8 mouse cellular contexts compared by ENCODE assay signal in genomic region chr5:120517552-120517951, GRCm38 (mm10). TPM values are rescaled to one million over a fixed set of nuclear protein-coding genes. Genes with fewer than 3 reads are reported as not detected.
DNase-seq lines count a peak whose midpoint lies in the region; ATAC-seq and TF ChIP-seq lines count a peak whose summit lies in the region.
"Had no signal": no experiment of that assay in that cellular context is flagged by ENCODE, and none has a peak within 500 bp of the region (broad histone marks: within the 10 kb centered on the region; RNA-seq: fewer than 3 reads in every experiment).

No protein-coding gene starts in this region.

- ATAC-seq in lung, postnatal 0 days, result peak; percentile 40; the same call in 1 of the 2 replicates

- no peak for TF ChIP-seq EP300 in lung, postnatal 0 days (IDR thresholded peaks at IDR 0.05)

- peaks cover 15% of the 10 kb centered on the region; the same call in 1 of the 2 replicates for H3K36me3 ChIP-seq in lung, postnatal 0 days (ENCODE audit: insufficient read depth, low read length)

- no peaks in the 10 kb centered on the region for H3K27me3 ChIP-seq in lung, postnatal 0 days (replicated peaks; ENCODE audit: insufficient read depth, low read length)

- peak; percentile 59 for DNase-seq in lung, postnatal 0 days (ENCODE audit: low spot score)
- no peak for DNase-seq in lung, postnatal 4 days
- peak; percentile 71 to 78 for DNase-seq in adrenal gland, postnatal 36 days
- DNase-seq in heart, postnatal 25 days (ENCODE audit: low spot score), result peak; percentile 68
- DNase-seq in urinary bladder, postnatal 36 days (ENCODE audit: low spot score in 2 of 2), result peak; percentile 54 to 74
- DNase-seq in left cerebral cortex, adult 18-20 months (ENCODE audit: low spot score in 2 of 2), result no peak
- no peak for DNase-seq in retina, embryonic 14.5 days (ENCODE audit: low spot score)

- H3K9ac ChIP-seq in lung, postnatal 0 days (replicated peaks; ENCODE audit: low read depth), result no peak overlapping the region

- intact Hi-C loops in heart, postnatal 25 days (cut with DNase I), result no loop called here

- H3K27ac ChIP-seq in lung, postnatal 0 days (ENCODE audit: low read length), result no peak overlapping the region

- TF ChIP-seq CTCF in lung, postnatal 0 days (IDR thresholded peaks at IDR 0.05), result no peak

- H3K9me3 ChIP-seq in lung, postnatal 0 days (ENCODE audit: low read length), result no peaks in the 10 kb centered on the region

- no peak overlapping the region for H3K4me2 ChIP-seq in lung, postnatal 0 days (replicated peaks; ENCODE audit: low read depth, low read length)

- 40% methylated on average over 9 of the region's 9 CpGs for WGBS in lung, postnatal 0 days

- H3K4me3 ChIP-seq in lung, postnatal 0 days (ENCODE audit: low read depth, low read length), result no peak overlapping the region

- H3K4me1 ChIP-seq in lung, postnatal 0 days (ENCODE audit: insufficient read depth, low read depth, low read length), result no peaks in the 10 kb centered on the region

RNA-seq across cellular contexts. Expression of gene Slc8b1, which starts 6.6 kb away (rescaled TPM):
- 12.1 and 14.7 TPM in 2 replicates for polyA plus RNA-seq in lung, postnatal 0 days (2015; fragmentation: Nextera tagmentation; extraction: Ambion mirVana)
- 10 to 100 TPM; 29.0 to 45.6 TPM for total RNA-seq in adrenal gland, postnatal 36 days (2021)
- total RNA-seq in heart, postnatal 25 days (2021), result 10 to 100 TPM in 1 of 2 experiments, 1 to 10 TPM in 1; 9.3 to 12.6 TPM
- 1 to 10 TPM; 5.8 to 8.1 TPM for total RNA-seq in left cerebral cortex, adult 18-20 months (2021)

RNA-seq across cellular contexts. Expression of gene Plbd2, which starts 14.1 kb away (rescaled TPM):
- polyA plus RNA-seq in lung, postnatal 0 days (2015; fragmentation: Nextera tagmentation; extraction: Ambion mirVana), result 63.1 and 69.2 TPM in 2 replicates
- total RNA-seq in adrenal gland, postnatal 36 days (2021), result 10 to 100 TPM; 86.9 to 87.9 TPM
- total RNA-seq in heart, postnatal 25 days (2021), result 10 to 100 TPM; 33.2 to 37.1 TPM
- total RNA-seq in left cerebral cortex, adult 18-20 months (2021), result 10 to 100 TPM; 54.5 to 57.2 TPM

RNA-seq across cellular contexts. Expression of gene Sds, which starts 41.2 kb away (rescaled TPM):
- not detected in 2 replicates for polyA plus RNA-seq in lung, postnatal 0 days (2015; fragmentation: Nextera tagmentation; extraction: Ambion mirVana)
- total RNA-seq in adrenal gland, postnatal 36 days (2021), result 1 to 10 TPM in 1 of 2 experiments, not detected in 1; 1.3 TPM
- 1 to 10 TPM; 1.2 to 1.3 TPM for total RNA-seq in heart, postnatal 25 days (2021)
- total RNA-seq in left cerebral cortex, adult 18-20 months (2021), result not detected
- total RNA-seq: megakaryocyte-erythroid progenitor cell, adult 5-6 weeks had no signal

RNA-seq across cellular contexts. Expression of gene Sdsl, which starts 44.9 kb away (rescaled TPM):
- 1.7 and 1.8 TPM in 2 replicates for polyA plus RNA-seq in lung, postnatal 0 days (2015; fragmentation: Nextera tagmentation; extraction: Ambion mirVana)
- 10 to 100 TPM; 82.6 to 82.9 TPM for total RNA-seq in adrenal gland, postnatal 36 days (2021)
- 1 to 10 TPM; 8.8 to 9.6 TPM for total RNA-seq in heart, postnatal 25 days (2021)
- total RNA-seq in left cerebral cortex, adult 18-20 months (2021), result 1 to 10 TPM; 7.9 to 8.6 TPM

Comparison
In these comparisons a context has a peak if more than half of its experiments do, and no peak if none do; other contexts are left out.
1. DNase-seq: peak in lung, postnatal 0 days (single experiment), adrenal gland, postnatal 36 days (2 of 2), heart, postnatal 25 days (single experiment) and urinary bladder, postnatal 36 days (2 of 2); none in lung, postnatal 4 days (0 of 2), left cerebral cortex, adult 18-20 months (0 of 2) and retina, embryonic 14.5 days (single experiment).